Mouse (Mus musculus) bone marrow, adult 2 months (tissue): ENCODE results near the gene Chmp6.

Experiments
- CTCF ChIP-seq: fragments of 200-500 bp; IDR thresholded peaks from 2 replicates; pipeline ENCODE4 v1.5.1; 2011; ENCODE audit warnings: low read length, control low read depth; ENCODE audit not compliant: control insufficient read depth, insufficient read depth
- POLR2A ChIP-seq: fragments of 200-500 bp; IDR thresholded peaks from 2 replicates; pipeline ENCODE4 v1.6.1; 2011; ENCODE audit warnings: low read depth, mild to moderate bottlenecking, control low read depth, low read length, borderline replicate concordance; ENCODE audit not compliant: control insufficient read depth

- TF ChIP-seq CTCF (no peak), POLR2A (no peak)
Observed at GRCm38 (mm10) chr11:119893667-119894236, 19.5 kb upstream of the Chmp6 start.
